Mouse (Mus musculus) gastrocnemius, adult 2 months (tissue): Measurements from ENCODE around the gene Clk3. TPM values are rescaled to one million over a fixed set of nuclear protein-coding genes. Genes with fewer than 3 reads are reported as not detected.
A peak's percentile ranks its signal among the peaks of the same experiment; 100 is the strongest.

Source experiments
- DNase-seq: peaks from one replicate; pipeline ENCODE4 v3.0.0; 2022
- H3K27ac ChIP-seq: fragments of 200-600 bp; 2 replicates; pipeline ENCODE4 v1.8.1; 2022; ENCODE audit warnings: mild to moderate bottlenecking
- H3K4me3 ChIP-seq: fragments of 200-600 bp; 2 replicates; pipeline ENCODE4 v1.8.1; 2022; ENCODE audit warnings: mild to moderate bottlenecking, moderate library complexity
- CTCF ChIP-seq: fragments of 200-600 bp; IDR thresholded peaks from 2 replicates; pipeline ENCODE4 v1.8.1; 2022; ENCODE audit warnings: antibody characterized with exemption, mild to moderate bottlenecking, moderate library complexity
- intact Hi-C: fragments of 180-260 bp; cut with DNase I; formaldehyde crosslinking; loops from one replicate; pipeline ENCODE4 v1.15.1; 2025
- long read RNA-seq, 2 experiments: library from polyadenylated mRNA; stranded (forward); transcript quantifications; one replicate each; pipeline ENCODE4 v2.0.0; 2021
- total RNA-seq, 2 experiments: library from RNA; stranded (reverse); gene quantifications; 2 replicates each; pipeline ENCODE4 v1.2.3; 2021

The Clk3 gene
- total RNA-seq = 10 to 100 TPM; 45.4 to 50.4 TPM
- long read RNA-seq, experiment 1, transcript Clk3-201 (13 exons, 2,496 nt) = major isoform, 11 of 38 reads
- long read RNA-seq, experiment 1, partial matches to known transcripts = 4 of 38 reads
- long read RNA-seq, experiment 1, other reads (novel, unspliced or antisense) = 22 of 38 reads
- long read RNA-seq, experiment 2, transcript Clk3-201 (13 exons, 2,496 nt) = major isoform, 28 of 65 reads
- long read RNA-seq, experiment 2, partial matches to known transcripts = 10 of 65 reads
- long read RNA-seq, experiment 2, other reads (novel, unspliced or antisense) = 27 of 65 reads

DNA sequence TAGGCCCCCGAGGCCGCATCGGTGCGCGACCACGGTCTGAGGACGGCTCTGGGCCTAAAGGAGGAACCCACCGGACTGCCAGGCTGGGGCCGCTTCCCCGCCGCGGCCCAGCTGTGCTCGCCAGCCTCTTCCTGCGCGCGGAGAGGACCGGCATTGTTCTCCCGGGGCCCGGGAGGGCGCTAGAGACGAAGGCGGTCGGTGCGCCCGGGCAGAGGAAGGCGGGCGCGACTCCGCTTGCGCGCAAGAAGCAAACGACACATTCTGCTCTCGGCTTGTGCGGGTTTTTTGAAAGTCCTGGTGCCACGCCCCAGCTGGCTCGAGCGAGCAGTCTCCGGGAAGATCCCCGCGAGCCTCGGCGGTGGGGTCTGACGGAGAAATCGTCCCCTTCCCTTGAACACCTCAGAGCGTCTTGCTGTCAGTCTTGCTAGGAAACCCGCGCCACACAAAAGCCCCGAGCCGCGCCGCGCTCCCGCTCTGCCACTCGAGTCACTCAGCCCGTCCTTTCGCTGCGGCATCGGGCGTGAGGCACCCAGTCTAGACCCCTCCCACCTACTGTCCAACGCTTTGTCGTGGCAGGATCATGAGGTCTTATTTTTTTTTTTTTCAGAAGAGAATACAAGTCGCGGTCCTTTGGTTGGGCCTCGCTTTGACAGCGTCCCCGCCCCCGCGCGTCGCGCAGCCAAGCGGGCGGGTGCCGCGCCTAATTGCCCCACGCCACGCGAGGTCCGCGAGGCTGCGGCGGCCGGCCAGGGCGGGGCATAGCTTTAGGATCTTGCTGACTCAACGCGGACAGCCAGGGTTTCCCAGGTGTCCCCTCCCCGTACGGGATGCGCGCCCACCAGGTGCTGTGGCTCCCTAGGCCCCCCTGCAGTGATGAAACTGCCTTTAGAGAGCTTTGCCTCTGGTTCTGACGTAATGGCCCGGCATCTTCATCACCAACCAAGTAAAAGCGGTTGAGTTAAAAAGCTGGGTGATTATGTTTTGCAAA lies at the start of gene Clk3:
Gene Clk3, minus strand, starts transcription at position 497 of the 988 bp plus-strand sequence.
- peak; percentile 16; the same call in 1 of the 2 replicates for TF ChIP-seq CTCF
- intact Hi-C loops = loop anchor here (2.0 to 5.0 kb wide), 2 partner anchors 147 to 245 kb away; partner anchors contain the start of genes Cox5a and Ubl7
- DNase-seq = peak; percentile 87

GRCm38 (mm10) chr9:57814866-57815265 lies 49.2 kb upstream of the Clk3 start:
- intact Hi-C loops = no loop called here
- DNase-seq = no peak
- Histone ChIP-seq H3K27ac (no peak overlapping the region), H3K4me3 (no peak overlapping the region)
- TF ChIP-seq CTCF = no peak

More for the DNA sequence above, at the start of gene Clk3:
- H3K27ac ChIP-seq = peak within 1 kb of the TSS; percentile 97
- peak within 1 kb of the TSS; percentile 74 for H3K4me3 ChIP-seq

- H3K27ac ChIP-seq = no peak overlapping the region
- TF ChIP-seq CTCF = no peak
- intact Hi-C loops = no loop called here
Observed at GRCm38 (mm10) chr9:57814014-57814413, 48.4 kb upstream of the Clk3 start.

GRCm38 (mm10) chr9:57811793-57812733 lies 46.4 kb upstream of the Clk3 start:
- Histone ChIP-seq H3K27ac (no peak overlapping the region), H3K4me3 (no peak overlapping the region)
- TF ChIP-seq CTCF = no peak

More at GRCm38 (mm10) chr9:57814014-57814413, 48.4 kb upstream of the Clk3 start:
- no peak overlapping the region for H3K4me3 ChIP-seq
- no peak for DNase-seq

DNA sequence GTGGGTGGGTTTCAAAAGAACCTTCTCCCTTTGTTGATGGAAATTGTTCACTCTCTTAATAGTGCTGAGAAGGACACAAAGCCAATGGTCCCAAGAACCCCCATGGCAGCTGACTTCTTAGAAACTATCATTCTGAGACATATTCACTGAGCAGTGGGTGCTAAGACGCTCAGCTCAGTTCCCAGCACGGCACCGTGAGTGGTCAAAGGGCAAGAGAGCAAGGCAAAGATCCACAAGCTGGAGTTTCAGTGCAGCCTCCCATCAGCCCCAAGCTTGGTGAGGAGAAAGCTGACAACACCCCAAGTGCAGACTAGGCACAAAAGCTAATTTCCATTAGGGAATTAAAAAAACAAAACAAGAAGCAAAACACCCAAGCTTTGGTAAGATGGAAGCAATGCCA lies 45.0 kb upstream of the Clk3 start:
- intact Hi-C loops = no loop called here
- no peak overlapping the region for H3K27ac ChIP-seq
- DNase-seq = no peak
- TF ChIP-seq CTCF = no peak
- no peak overlapping the region for H3K4me3 ChIP-seq

More at GRCm38 (mm10) chr9:57811793-57812733, 46.4 kb upstream of the Clk3 start:
- intact Hi-C loops = no loop called here
- DNase-seq = no peak

- H3K27ac ChIP-seq = no peak overlapping the region
- TF ChIP-seq CTCF = no peak
- intact Hi-C loops = no loop called here
- no peak overlapping the region for H3K4me3 ChIP-seq
- DNase-seq = no peak
Observed at GRCm38 (mm10) chr9:57808771-57809310, 43.2 kb upstream of the Clk3 start.

DNA sequence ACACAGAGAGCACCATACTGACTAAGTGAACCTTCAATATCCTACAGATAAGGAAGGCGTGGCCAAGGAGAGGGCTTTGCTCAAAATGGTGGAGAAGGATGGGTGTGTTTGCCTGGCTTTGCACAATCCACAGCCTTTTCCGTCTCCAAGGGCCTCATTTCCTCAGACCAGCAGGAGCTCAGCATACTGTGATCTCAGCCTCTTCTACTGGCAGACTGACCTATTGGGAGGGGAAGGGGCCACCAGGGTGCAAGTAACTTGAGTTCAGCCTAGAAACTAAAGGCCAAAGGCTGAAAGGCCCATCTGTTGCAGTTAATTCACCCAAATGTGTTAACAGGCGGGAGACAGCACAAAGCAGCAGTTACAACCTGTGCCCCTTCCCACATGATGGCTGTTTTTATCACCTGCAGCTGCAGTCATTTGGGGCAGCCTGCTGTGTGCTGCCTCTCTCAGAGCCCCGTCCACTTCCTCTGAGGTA lies 41.6 kb upstream of the Clk3 start:
- no peak overlapping the region for H3K4me3 ChIP-seq
- no peak for TF ChIP-seq CTCF
- intact Hi-C loops = no loop called here
- H3K27ac ChIP-seq = no peak overlapping the region
- no peak for DNase-seq

- H3K27ac ChIP-seq = no peak overlapping the region
- H3K4me3 ChIP-seq = no peak overlapping the region
- intact Hi-C loops = no loop called here
- DNase-seq = no peak
- TF ChIP-seq CTCF = no peak
Observed at GRCm38 (mm10) chr9:57806066-57806481, 40.4 kb upstream of the Clk3 start.

- peak overlapping the region; percentile 39; the same call in 1 of the 2 replicates for H3K27ac ChIP-seq
- no peak overlapping the region for H3K4me3 ChIP-seq
- TF ChIP-seq CTCF = no peak
- intact Hi-C loops = no loop called here
- no peak for DNase-seq
Observed at GRCm38 (mm10) chr9:57805087-57805737, 39.6 kb upstream of the Clk3 start.

- no peak overlapping the region for H3K27ac ChIP-seq
- intact Hi-C loops = no loop called here
- DNase-seq = no peak
- TF ChIP-seq CTCF = no peak
- H3K4me3 ChIP-seq = no peak overlapping the region
Observed at GRCm38 (mm10) chr9:57803839-57804238, 38.2 kb upstream of the Clk3 start.

DNA sequence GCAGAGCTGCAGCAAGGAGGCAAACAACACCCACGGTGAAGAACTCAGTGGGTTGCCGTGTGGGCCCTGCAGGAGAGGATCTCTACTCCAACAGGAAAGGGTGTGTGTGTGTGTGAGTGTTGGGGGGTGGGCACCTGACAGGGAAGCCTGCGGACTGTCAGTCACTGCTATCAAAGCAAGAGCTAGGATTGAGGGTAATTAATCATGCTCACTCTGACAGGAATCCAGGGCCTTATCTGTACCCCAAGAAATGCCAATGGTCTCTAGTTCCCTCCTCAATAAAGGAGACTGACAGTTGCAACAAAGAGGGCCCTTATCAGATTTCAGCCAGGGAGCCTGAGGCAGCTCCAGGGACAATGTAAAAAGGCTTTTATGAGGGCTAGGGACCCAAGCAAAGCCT lies 37.4 kb upstream of the Clk3 start:
- DNase-seq = no peak

More for the DNA sequence above, 37.4 kb upstream of the Clk3 start:
- intact Hi-C loops = no loop called here
- Histone ChIP-seq H3K4me3 (no peak overlapping the region), H3K27ac (no peak overlapping the region)
- TF ChIP-seq CTCF = no peak
